Mouse (Mus musculus): ENCODE data around the gene Pdlim7. TPM values are rescaled to one million over a fixed set of nuclear protein-coding genes. Genes with fewer than 3 reads are reported as not detected.

Pdlim7 gene
- total and polyA plus RNA-seq, 3 experiments: 8.5 to 52.5 (median 19.9) TPM

- H3K4me1 ChIP-seq (ENCODE audit: insufficient read depth, low read depth, low read length): peaks cover 19% of the 10 kb centered on the region
- H3K9me3 ChIP-seq (replicated peaks): no peaks in the 10 kb centered on the region
- ATAC-seq (ENCODE audit: extremely low read depth, insufficient number of reproducible peaks, low FRiP score, poor library complexity, severe bottlenecking): no peak
- peaks cover 1% of the 10 kb centered on the region; the same call in 1 of the 2 replicates for H3K27me3 ChIP-seq (ENCODE audit: insufficient read depth, low read length)
- H3K36me3 ChIP-seq (replicated peaks): peaks cover 61% of the 10 kb centered on the region
- H3K4me3 ChIP-seq (ENCODE audit: low read depth, low read length): no peak within 1 kb of the TSS; the same call in 1 of the 2 replicates
- TF ChIP-seq TAL1 (conservative IDR thresholded peaks at IDR 0.05; ENCODE audit: low read depth, low read length) (no peak), POLR2AphosphoS5 (IDR thresholded peaks at IDR 0.05; ENCODE audit: insufficient replicate concordance, low read depth, low read length) (no peak), GATA1 (IDR thresholded peaks at IDR 0.05; ENCODE audit: borderline replicate concordance, low read length) (no peak), GATA2 (IDR thresholded peaks at IDR 0.05; ENCODE audit: borderline replicate concordance, low read depth, low read length) (no peak), CTCF (IDR thresholded peaks at IDR 0.05; ENCODE audit: low read depth, low read length) (no peak)
- no peak for DNase-seq (ENCODE audit: low spot score)
These were observed 49.2 kb downstream of the Pdlim7 start, which contains the start of gene Prr7 for GRCm38 (mm10) chr13:55464027-55464884. Gene Prr7, plus strand, starts transcription at chr13:55464267.

- H3K4me1 ChIP-seq (ENCODE audit: insufficient read depth, low read depth, low read length): peaks cover 19% of the 10 kb centered on the region
- no peak for TF ChIP-seq CTCF (IDR thresholded peaks at IDR 0.05; ENCODE audit: low read depth, low read length)
- H3K9me3 ChIP-seq (replicated peaks): no peaks in the 10 kb centered on the region
- H3K36me3 ChIP-seq (replicated peaks): peaks cover 69% of the 10 kb centered on the region
- no peak for ATAC-seq (ENCODE audit: extremely low read depth, insufficient number of reproducible peaks, low FRiP score, poor library complexity, severe bottlenecking)
- DNase-seq (ENCODE audit: low spot score): no peak
- H3K27me3 ChIP-seq (ENCODE audit: insufficient read depth, low read length): no peaks in the 10 kb centered on the region; the same call in 1 of the 2 replicates
- no peak overlapping the region for H3K4me3 ChIP-seq (ENCODE audit: low read depth, low read length)
These were observed 50.0 kb downstream of the Pdlim7 start for GRCm38 (mm10) chr13:55463399-55464026.

GRCm38 (mm10) chr13:55462965-55463364 lies 50.5 kb downstream of the Pdlim7 start:
- Histone ChIP-seq H3K4me1 (ENCODE audit: insufficient read depth, low read depth, low read length) (peaks cover 19% of the 10 kb centered on the region), H3K9me3 (replicated peaks) (no peaks in the 10 kb centered on the region), H3K36me3 (replicated peaks) (peaks cover 74% of the 10 kb centered on the region), H3K4me3 (ENCODE audit: low read depth, low read length) (no peak overlapping the region), H3K27me3 (ENCODE audit: insufficient read depth, low read length) (no peaks in the 10 kb centered on the region; the same call in 1 of the 2 replicates)
- DNase-seq (ENCODE audit: low spot score) (no peak), ATAC-seq (ENCODE audit: extremely low read depth, insufficient number of reproducible peaks, low FRiP score, poor library complexity, severe bottlenecking) (no peak)
- no peak for TF ChIP-seq GATA2 (IDR thresholded peaks at IDR 0.05; ENCODE audit: borderline replicate concordance, low read depth, low read length)
- no peak for TF ChIP-seq TAL1 (conservative IDR thresholded peaks at IDR 0.05; ENCODE audit: low read depth, low read length)
- TF ChIP-seq CTCF (IDR thresholded peaks at IDR 0.05; ENCODE audit: low read depth, low read length): no peak
- no peak for TF ChIP-seq POLR2AphosphoS5 (IDR thresholded peaks at IDR 0.05; ENCODE audit: insufficient replicate concordance, low read depth, low read length)
- no peak for TF ChIP-seq GATA1 (IDR thresholded peaks at IDR 0.05; ENCODE audit: borderline replicate concordance, low read length)

- peaks cover 100% of the 10 kb centered on the region for H3K36me3 ChIP-seq (replicated peaks)
- TF ChIP-seq GATA2 (IDR thresholded peaks at IDR 0.05; ENCODE audit: borderline replicate concordance, low read depth, low read length) (no peak), GATA1 (IDR thresholded peaks at IDR 0.05; ENCODE audit: borderline replicate concordance, low read length) (no peak), TAL1 (conservative IDR thresholded peaks at IDR 0.05; ENCODE audit: low read depth, low read length) (no peak), POLR2AphosphoS5 (IDR thresholded peaks at IDR 0.05; ENCODE audit: insufficient replicate concordance, low read depth, low read length) (no peak), CTCF (IDR thresholded peaks at IDR 0.05; ENCODE audit: low read depth, low read length) (no peak)
- H3K4me1 ChIP-seq (ENCODE audit: insufficient read depth, low read depth, low read length): peaks cover 39% of the 10 kb centered on the region
- DNase-seq (ENCODE audit: low spot score) (no peak), ATAC-seq (ENCODE audit: extremely low read depth, insufficient number of reproducible peaks, low FRiP score, poor library complexity, severe bottlenecking) (no peak)
- H3K4me3 ChIP-seq (ENCODE audit: low read depth, low read length): no peak overlapping the region
- H3K9me3 ChIP-seq (replicated peaks): no peaks in the 10 kb centered on the region
- H3K27me3 ChIP-seq (ENCODE audit: insufficient read depth, low read length): no peaks in the 10 kb centered on the region
These were observed 61.5 kb downstream of the Pdlim7 start for GRCm38 (mm10) chr13:55451785-55452549.

- peaks cover 46% of the 10 kb centered on the region for H3K4me1 ChIP-seq (ENCODE audit: insufficient read depth, low read depth, low read length)
- ATAC-seq (ENCODE audit: extremely low read depth, insufficient number of reproducible peaks, low FRiP score, poor library complexity, severe bottlenecking) (no peak), DNase-seq (ENCODE audit: low spot score) (no peak)
- H3K27me3 ChIP-seq (ENCODE audit: insufficient read depth, low read length): no peaks in the 10 kb centered on the region
- TF ChIP-seq CTCF (IDR thresholded peaks at IDR 0.05; ENCODE audit: low read depth, low read length): no peak
- no peak for TF ChIP-seq GATA2 (IDR thresholded peaks at IDR 0.05; ENCODE audit: borderline replicate concordance, low read depth, low read length)
- TF ChIP-seq GATA1 (IDR thresholded peaks at IDR 0.05; ENCODE audit: borderline replicate concordance, low read length): no peak
- no peak for TF ChIP-seq POLR2AphosphoS5 (IDR thresholded peaks at IDR 0.05; ENCODE audit: insufficient replicate concordance, low read depth, low read length)
- TF ChIP-seq TAL1 (conservative IDR thresholded peaks at IDR 0.05; ENCODE audit: low read depth, low read length): no peak
- H3K36me3 ChIP-seq (replicated peaks): peaks cover 99% of the 10 kb centered on the region
- H3K9me3 ChIP-seq (replicated peaks): no peaks in the 10 kb centered on the region
- no peak overlapping the region for H3K4me3 ChIP-seq (ENCODE audit: low read depth, low read length)
These were observed 62.2 kb downstream of the Pdlim7 start for GRCm38 (mm10) chr13:55451296-55451695.

GRCm38 (mm10) chr13:55450511-55450980 lies 62.9 kb downstream of the Pdlim7 start:
- Histone ChIP-seq H3K36me3 (replicated peaks) (peaks cover 92% of the 10 kb centered on the region), H3K27me3 (ENCODE audit: insufficient read depth, low read length) (no peaks in the 10 kb centered on the region), H3K4me1 (ENCODE audit: insufficient read depth, low read depth, low read length) (peaks cover 51% of the 10 kb centered on the region)

More at GRCm38 (mm10) chr13:55450511-55450980, 62.9 kb downstream of the Pdlim7 start:
- H3K9me3 ChIP-seq (replicated peaks): no peaks in the 10 kb centered on the region
- H3K4me3 ChIP-seq (ENCODE audit: low read depth, low read length): no peak overlapping the region
- ATAC-seq (ENCODE audit: extremely low read depth, insufficient number of reproducible peaks, low FRiP score, poor library complexity, severe bottlenecking) (no peak), DNase-seq (ENCODE audit: low spot score) (no peak)
- TF ChIP-seq TAL1 (conservative IDR thresholded peaks at IDR 0.05; ENCODE audit: low read depth, low read length) (no peak), GATA1 (IDR thresholded peaks at IDR 0.05; ENCODE audit: borderline replicate concordance, low read length) (no peak), CTCF (IDR thresholded peaks at IDR 0.05; ENCODE audit: low read depth, low read length) (no peak), POLR2AphosphoS5 (IDR thresholded peaks at IDR 0.05; ENCODE audit: insufficient replicate concordance, low read depth, low read length) (no peak), GATA2 (IDR thresholded peaks at IDR 0.05; ENCODE audit: borderline replicate concordance, low read depth, low read length) (no peak)
